In genomic region chr1:36274455-36274854, GRCm38 (mm10) we compare ENCODE assay signal across 9 mouse cellular contexts. TPM values are rescaled to one million over a fixed set of nuclear protein-coding genes. Genes with fewer than 3 reads are reported as not detected.
A peak's percentile ranks its signal among the peaks of the same experiment; 100 is the strongest.
DNase-seq lines count a peak whose midpoint lies in the region; ATAC-seq lines count a peak whose summit lies in the region.
"Had no signal": no experiment of that assay in that cellular context is flagged by ENCODE, and none has a peak within 500 bp of the region (broad histone marks: within the 10 kb centered on the region; RNA-seq: fewer than 3 reads in every experiment).

Gene Neurl3, minus strand, starts transcription at chr1:36274679.

- no peak for ATAC-seq in heart, embryonic 11.5 days (replicated peaks; ENCODE audit: insufficient number of reproducible peaks, low FRiP score, low TSS enrichment)
- ATAC-seq in midbrain, embryonic 13.5 days: no peak
- no peak for ATAC-seq in midbrain, embryonic 16.5 days
- ATAC-seq in limb, embryonic 12.5 days (ENCODE audit: insufficient number of reproducible peaks, insufficient read depth, low FRiP score, low TSS enrichment, low read depth): no peak
- no peak for ATAC-seq in stomach, embryonic 14.5 days (ENCODE audit: insufficient number of reproducible peaks, insufficient read depth, low FRiP score, low read depth)

- no peak within 1 kb of the TSS for H3K4me3 ChIP-seq in heart, embryonic 11.5 days (ENCODE audit: low read depth, low read length)
- H3K4me3 ChIP-seq in midbrain, embryonic 13.5 days (replicated peaks): no peak within 1 kb of the TSS
- no peak within 1 kb of the TSS for H3K4me3 ChIP-seq in midbrain, embryonic 16.5 days (ENCODE audit: low read depth, low read length)
- H3K4me3 ChIP-seq in limb, embryonic 12.5 days (replicated peaks): no peak within 1 kb of the TSS
- H3K4me3 ChIP-seq in stomach, embryonic 14.5 days (ENCODE audit: low read depth, low read length): no peak within 1 kb of the TSS

- no peaks in the 10 kb centered on the region for H3K9me3 ChIP-seq in heart, embryonic 11.5 days (replicated peaks; ENCODE audit: control insufficient read depth, low read length)
- H3K9me3 ChIP-seq in midbrain, embryonic 13.5 days: no peaks in the 10 kb centered on the region
- H3K9me3 ChIP-seq in midbrain, embryonic 16.5 days (replicated peaks; ENCODE audit: control insufficient read depth, low read length, poor library complexity, severe bottlenecking): no peaks in the 10 kb centered on the region
- no peaks in the 10 kb centered on the region for H3K9me3 ChIP-seq in limb, embryonic 12.5 days
- no peaks in the 10 kb centered on the region for H3K9me3 ChIP-seq in stomach, embryonic 14.5 days (ENCODE audit: control insufficient read depth, low read depth, low read length)

- DNase-seq in heart, postnatal 36 days: no peak
- no peak for DNase-seq in embryo, embryonic 11 days
- no peak for DNase-seq in frontal cortex, postnatal 25 days (ENCODE audit: low spot score in 2 of 2)
- DNase-seq: adrenal gland, postnatal 14 days had no signal

- H3K4me2 ChIP-seq in heart, embryonic 11.5 days: peak within 1 kb of the TSS; percentile 44
- H3K4me2 ChIP-seq in midbrain, embryonic 13.5 days (replicated peaks): no peak within 1 kb of the TSS
- H3K4me2 ChIP-seq in midbrain, embryonic 16.5 days (ENCODE audit: low read length): no peak within 1 kb of the TSS
- H3K4me2 ChIP-seq in limb, embryonic 12.5 days: peak within 1 kb of the TSS; percentile 24
- H3K4me2 ChIP-seq in stomach, embryonic 14.5 days (replicated peaks; ENCODE audit: low read depth, low read length): peak within 1 kb of the TSS; percentile 14; the same call in 1 of the 2 replicates

- 78% methylated on average over 5 of the region's 5 CpGs for WGBS in heart, embryonic 11.5 days (ENCODE audit: insufficient replicate concordance)
- WGBS in midbrain, embryonic 13.5 days: 93% methylated on average over 5 of the region's 5 CpGs
- 91% methylated on average over 5 of the region's 5 CpGs for WGBS in midbrain, embryonic 16.5 days
- 86% methylated on average over 5 of the region's 5 CpGs for WGBS in limb, embryonic 12.5 days
- 80% methylated on average over 5 of the region's 5 CpGs for WGBS in stomach, embryonic 14.5 days

- peaks cover 37% of the 10 kb centered on the region for H3K4me1 ChIP-seq in heart, embryonic 11.5 days (ENCODE audit: control insufficient read depth, insufficient read depth, low read length)
- 0 out of 2 replicates have a peak, but pooled peaks cover 2% of the 10 kb centered on the region for H3K4me1 ChIP-seq in midbrain, embryonic 13.5 days (replicated peaks)
- no peaks in the 10 kb centered on the region; the same call in 1 of the 2 replicates for H3K4me1 ChIP-seq in midbrain, embryonic 16.5 days (ENCODE audit: control insufficient read depth, insufficient read depth, low read length)
- H3K4me1 ChIP-seq in limb, embryonic 12.5 days (replicated peaks): peaks cover 24% of the 10 kb centered on the region
- peaks cover 24% of the 10 kb centered on the region for H3K4me1 ChIP-seq in stomach, embryonic 14.5 days (ENCODE audit: control insufficient read depth, insufficient read depth, low read length)

- H3K9ac ChIP-seq in heart, embryonic 11.5 days (ENCODE audit: low read depth, low read length): no peak within 1 kb of the TSS
- 0 out of 2 replicates have a peak within 1 kb of the TSS, but pooled peaks have one; percentile 1 for H3K9ac ChIP-seq in midbrain, embryonic 13.5 days (replicated peaks)
- H3K9ac ChIP-seq in midbrain, embryonic 16.5 days (ENCODE audit: low read depth, low read length): no peak within 1 kb of the TSS
- no peak within 1 kb of the TSS for H3K9ac ChIP-seq in limb, embryonic 12.5 days (replicated peaks)
- H3K9ac ChIP-seq in stomach, embryonic 14.5 days (replicated peaks; ENCODE audit: low read depth, low read length): no peak within 1 kb of the TSS

- no peaks in the 10 kb centered on the region for H3K27me3 ChIP-seq in heart, embryonic 11.5 days (ENCODE audit: control insufficient read depth, insufficient read depth, low read length)
- H3K27me3 ChIP-seq in midbrain, embryonic 13.5 days: peaks cover 8% of the 10 kb centered on the region; the same call in 1 of the 2 replicates
- H3K27me3 ChIP-seq in midbrain, embryonic 16.5 days (ENCODE audit: control insufficient read depth, insufficient read depth, low read depth, low read length): peaks cover 3% of the 10 kb centered on the region; the same call in 1 of the 2 replicates
- peaks cover 14% of the 10 kb centered on the region for H3K27me3 ChIP-seq in limb, embryonic 12.5 days
- H3K27me3 ChIP-seq in stomach, embryonic 14.5 days (ENCODE audit: control insufficient read depth, insufficient read depth, low read length): no peaks in the 10 kb centered on the region

- H3K36me3 ChIP-seq in heart, embryonic 11.5 days (ENCODE audit: control insufficient read depth, insufficient read depth, low read length): no peaks in the 10 kb centered on the region
- H3K36me3 ChIP-seq in midbrain, embryonic 13.5 days: no peaks in the 10 kb centered on the region
- no peaks in the 10 kb centered on the region for H3K36me3 ChIP-seq in midbrain, embryonic 16.5 days (ENCODE audit: control insufficient read depth, insufficient read depth, low read length)
- H3K36me3 ChIP-seq in limb, embryonic 12.5 days: no peaks in the 10 kb centered on the region
- no peaks in the 10 kb centered on the region for H3K36me3 ChIP-seq in stomach, embryonic 14.5 days (ENCODE audit: control insufficient read depth, insufficient read depth, low read length)

- intact Hi-C loops in heart, postnatal 36 days (cut with DNase I): no loop called here

- peak within 1 kb of the TSS; percentile 4; the same call in 1 of the 2 replicates for H3K27ac ChIP-seq in heart, embryonic 11.5 days (ENCODE audit: low read depth, low read length)
- H3K27ac ChIP-seq in midbrain, embryonic 13.5 days: no peak within 1 kb of the TSS
- H3K27ac ChIP-seq in midbrain, embryonic 16.5 days (ENCODE audit: low read length): no peak within 1 kb of the TSS
- H3K27ac ChIP-seq in limb, embryonic 12.5 days: no peak within 1 kb of the TSS
- H3K27ac ChIP-seq in stomach, embryonic 14.5 days (ENCODE audit: low read length): peak within 1 kb of the TSS; percentile 62

RNA-seq across cellular contexts. Expression of gene Neurl3, which starts in this region (rescaled TPM):
- 1.9 and 2.6 TPM in 2 replicates for polyA plus RNA-seq in heart, embryonic 11.5 days (2014; fragmentation: Nextera tagmentation; extraction: Ambion mirVana)
- total RNA-seq in heart, postnatal 36 days (2021): 1 to 10 TPM; 3.6 to 3.9 TPM
- polyA plus RNA-seq in midbrain, embryonic 13.5 days (2015; fragmentation: Nextera tagmentation; extraction: Ambion mirVana): 0.67 and 0.85 TPM in 2 replicates
- 1.2 and 1.5 TPM in 2 replicates for polyA plus RNA-seq in midbrain, embryonic 16.5 days (2015; fragmentation: Nextera tagmentation; extraction: Ambion mirVana)
- polyA plus RNA-seq in limb, embryonic 12.5 days (2016; fragmentation: Nextera tagmentation; extraction: Ambion mirVana): 0.55 and 0.74 TPM in 2 replicates
- polyA plus RNA-seq in stomach, embryonic 14.5 days (2014; fragmentation: Nextera tagmentation; extraction: Ambion mirVana): 10.9 and 13.5 TPM in 2 replicates

Comparison
In these comparisons a context has a peak if more than half of its experiments do, and no peak if none do; other contexts are left out.
1. H3K27ac ChIP-seq: peak in heart, embryonic 11.5 days (single experiment) and stomach, embryonic 14.5 days (single experiment); none in midbrain, embryonic 13.5 days (single experiment), midbrain, embryonic 16.5 days (single experiment) and limb, embryonic 12.5 days (single experiment).
2. H3K4me2 ChIP-seq: peak in heart, embryonic 11.5 days (single experiment), limb, embryonic 12.5 days (single experiment) and stomach, embryonic 14.5 days (single experiment); none in midbrain, embryonic 13.5 days (single experiment) and midbrain, embryonic 16.5 days (single experiment).